Mouse (Mus musculus): ENCODE measurements around the gene Spop.

Gene Spop

DNA sequence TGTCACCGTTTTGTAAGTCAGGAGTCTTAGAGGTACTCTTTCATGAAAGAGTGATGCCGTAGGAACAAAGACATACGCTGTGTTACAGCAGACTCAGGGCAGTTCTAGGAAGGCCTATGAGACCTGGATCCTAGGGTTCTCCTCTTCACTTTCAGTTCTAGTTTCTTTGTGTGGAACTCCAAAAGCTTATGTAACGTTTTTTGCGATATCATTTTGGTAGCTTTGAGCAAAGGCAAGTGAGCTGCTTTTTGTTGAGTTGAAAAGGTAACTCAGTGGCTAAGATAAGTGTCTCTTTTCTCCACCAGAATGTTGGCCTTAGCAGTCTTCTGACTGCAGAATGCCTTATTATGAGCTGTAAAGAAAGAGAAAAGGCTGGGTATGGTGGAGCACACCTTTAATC is 3.5 kb downstream of the Spop start:
- DNase-seq (ENCODE audit: low read depth, low spot score) = no peak

DNA sequence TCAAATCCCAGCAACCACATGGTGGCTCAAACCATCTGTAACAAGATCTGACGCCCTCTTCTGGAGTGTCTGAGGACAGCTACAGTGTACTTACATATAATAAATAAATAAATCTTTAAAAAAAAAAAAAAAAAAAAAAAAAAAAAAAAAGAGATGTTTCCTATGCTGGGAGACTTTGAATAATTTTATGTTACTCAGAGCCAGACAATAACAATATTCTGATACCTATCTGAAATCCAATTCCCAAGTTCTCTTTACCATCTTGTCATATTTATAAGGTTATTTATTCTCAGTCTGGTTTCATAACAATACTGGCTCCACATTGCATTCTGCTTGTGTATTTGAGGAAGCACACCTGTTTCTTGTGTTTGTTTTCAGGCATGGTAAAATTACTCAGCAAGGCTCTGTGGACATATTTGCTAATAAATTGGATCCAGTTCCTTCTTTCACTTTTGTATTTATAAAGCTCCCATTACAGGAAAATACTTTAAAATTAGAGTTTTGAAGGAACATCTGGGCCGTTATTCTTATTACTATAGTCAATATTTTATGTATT is 7.1 kb downstream of the Spop start:
- no peak for DNase-seq (ENCODE audit: low read depth, low spot score)

DNA sequence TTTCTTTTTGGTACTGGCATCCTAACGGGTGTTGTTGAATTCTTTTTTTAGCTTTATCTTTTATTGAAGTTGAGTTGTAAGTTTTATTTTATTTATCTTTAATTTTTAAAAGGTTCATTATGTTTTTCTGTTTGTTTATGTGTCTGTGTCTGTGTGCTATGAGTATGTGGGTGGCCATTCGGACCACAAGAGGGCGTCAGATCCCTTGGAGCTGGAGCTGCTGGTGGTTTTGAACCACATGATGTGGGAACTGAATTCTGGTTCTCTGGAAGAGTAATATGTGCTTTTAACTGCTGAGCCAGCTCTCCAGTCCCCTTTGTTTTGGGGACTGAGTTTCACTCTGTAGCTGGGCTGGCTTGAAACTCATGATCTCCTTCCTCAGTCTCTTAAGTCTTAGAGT is 9.6 kb downstream of the Spop start:
- peak; percentile 72 for DNase-seq (ENCODE audit: low read depth, low spot score)

DNA sequence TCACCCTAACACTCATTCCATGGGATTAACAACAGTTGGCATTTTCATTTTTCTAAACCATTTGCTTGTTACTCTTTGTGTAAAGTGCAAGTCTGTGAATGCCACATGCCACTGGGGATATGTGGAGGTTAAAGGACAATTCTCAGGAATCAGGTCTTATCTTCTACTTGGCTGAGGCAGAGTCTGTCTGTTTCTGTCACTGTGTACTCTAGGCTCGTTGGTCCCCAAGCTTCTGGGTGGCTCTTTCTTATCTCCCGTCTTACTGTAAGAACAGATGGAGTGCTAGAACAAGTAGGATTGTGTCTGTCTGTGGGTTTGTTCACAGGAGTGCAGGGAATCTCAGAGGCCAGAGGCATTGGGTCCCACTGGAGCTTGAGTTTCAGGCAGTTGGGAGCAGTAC is 17.5 kb downstream of the Spop start:
- DNase-seq (ENCODE audit: low read depth, low spot score) = no peak

DNA sequence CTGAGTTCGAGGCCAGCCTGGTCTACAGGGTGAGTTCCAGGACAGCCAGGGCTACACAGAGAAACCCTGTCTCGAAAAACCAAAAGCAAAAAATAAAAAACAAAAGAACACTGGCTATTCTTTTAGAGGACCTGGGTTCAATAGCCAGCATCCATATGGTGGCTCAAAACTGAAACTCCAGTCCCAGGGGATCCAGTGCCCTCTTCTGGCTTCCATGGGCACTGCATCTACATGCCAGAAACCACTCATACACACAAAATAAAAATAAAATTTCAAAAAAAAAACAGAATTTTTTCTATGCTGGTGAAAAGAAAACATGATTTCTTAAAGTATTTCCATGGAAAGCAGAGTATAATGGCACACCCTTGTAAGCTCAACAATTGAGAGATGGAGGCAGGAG is 18.3 kb downstream of the Spop start:
- peak; percentile 23 for DNase-seq (ENCODE audit: low read depth, low spot score)

DNA sequence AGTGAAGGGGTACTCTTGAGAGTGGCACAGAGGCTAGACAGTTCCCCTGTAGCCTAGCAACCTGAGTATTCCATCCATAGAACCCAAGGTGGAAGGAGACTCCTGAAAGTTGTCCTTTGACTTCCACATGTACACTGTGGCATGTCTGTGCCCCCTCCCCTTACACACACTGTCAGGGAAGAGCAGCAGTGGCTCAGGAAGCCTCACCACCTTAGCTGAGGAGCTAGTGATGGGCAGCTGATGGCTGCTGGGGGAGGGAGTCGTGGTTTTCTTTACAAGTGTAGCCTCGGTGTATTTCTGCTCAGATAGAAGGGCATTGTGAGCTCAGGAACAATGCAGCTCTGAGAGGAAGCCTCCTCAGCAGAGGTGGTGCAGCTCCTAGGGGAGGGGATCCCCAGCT is 31.5 kb downstream of the Spop start:
- no peak for DNase-seq (ENCODE audit: low read depth, low spot score)

DNA sequence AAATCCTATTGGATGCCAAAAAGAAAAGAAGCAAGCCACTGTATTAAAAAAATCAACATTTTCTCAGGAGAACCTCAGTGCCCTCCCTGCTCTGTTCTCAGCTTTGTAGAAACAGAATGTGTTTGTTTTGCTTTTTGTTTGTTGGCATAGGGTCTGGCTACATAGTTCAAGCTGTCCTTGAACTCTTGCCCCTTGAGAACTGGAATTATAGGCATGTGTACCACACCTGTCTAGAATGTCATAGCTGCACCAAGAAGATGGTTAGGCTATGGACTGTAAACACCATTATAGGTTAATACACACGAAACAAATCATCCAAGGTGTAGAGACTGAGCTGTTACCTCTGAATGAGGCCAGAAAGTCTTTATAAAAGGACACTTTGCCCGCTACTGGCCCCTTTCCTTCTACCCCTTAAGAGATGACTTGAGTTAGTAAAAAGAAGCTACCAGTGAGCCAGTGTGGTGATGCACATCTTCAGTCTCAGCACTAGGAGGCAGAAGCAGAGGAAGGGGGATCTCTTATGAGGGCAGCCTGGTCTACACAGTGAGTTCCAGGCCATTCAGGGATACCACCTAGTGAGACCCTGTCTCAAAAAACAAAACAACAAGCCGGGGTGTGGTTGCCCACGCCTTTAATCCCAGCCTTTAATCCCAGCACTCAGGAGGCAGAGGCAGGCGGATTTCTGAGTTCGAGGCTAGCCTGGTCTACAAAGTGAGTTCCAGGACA is 32.9 kb downstream of the Spop start:
- peak; percentile 52 for DNase-seq (ENCODE audit: low read depth, low spot score)

DNA sequence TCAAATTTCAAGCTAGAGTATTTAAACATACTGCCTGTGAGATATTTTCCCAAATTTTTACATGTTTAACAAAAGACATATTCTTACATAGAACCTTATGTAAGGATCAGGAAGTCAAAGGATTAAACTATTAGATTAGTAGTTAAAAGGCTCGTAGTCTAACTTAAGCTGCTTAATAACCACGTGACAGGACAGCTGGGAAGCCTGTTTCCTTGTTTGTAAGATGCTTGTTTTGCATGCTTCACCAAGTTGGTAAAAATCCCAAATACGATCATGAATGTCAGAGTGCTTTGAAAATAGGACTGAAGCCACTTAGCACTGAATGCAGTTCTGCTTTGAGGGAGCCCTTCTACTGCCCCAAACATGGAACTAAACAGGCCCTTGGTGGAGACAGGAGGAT is 34.5 kb downstream of the Spop start:
- DNase-seq (ENCODE audit: low read depth, low spot score) = no peak

DNA sequence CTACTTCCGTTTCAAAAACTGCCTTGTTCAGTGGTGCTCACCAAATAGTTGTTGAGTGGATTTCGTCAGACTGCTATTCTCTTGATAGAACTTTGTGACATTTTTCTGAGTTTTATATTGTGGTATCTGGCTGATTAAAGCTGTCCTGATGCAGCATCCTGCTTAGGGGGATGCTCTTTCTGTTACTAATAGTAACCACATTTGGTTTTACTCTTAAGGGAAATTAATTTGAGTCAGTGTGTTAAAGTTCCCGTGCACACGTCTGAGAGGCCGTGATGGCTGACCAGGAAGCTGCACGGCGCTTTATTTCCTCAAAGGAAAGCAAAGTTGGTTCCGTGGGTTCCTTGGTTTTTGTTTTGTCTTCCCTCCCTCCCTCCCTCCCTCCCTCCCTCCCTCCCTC is 41.5 kb downstream of the Spop start:
- no peak for DNase-seq (ENCODE audit: low read depth, low spot score)

DNA sequence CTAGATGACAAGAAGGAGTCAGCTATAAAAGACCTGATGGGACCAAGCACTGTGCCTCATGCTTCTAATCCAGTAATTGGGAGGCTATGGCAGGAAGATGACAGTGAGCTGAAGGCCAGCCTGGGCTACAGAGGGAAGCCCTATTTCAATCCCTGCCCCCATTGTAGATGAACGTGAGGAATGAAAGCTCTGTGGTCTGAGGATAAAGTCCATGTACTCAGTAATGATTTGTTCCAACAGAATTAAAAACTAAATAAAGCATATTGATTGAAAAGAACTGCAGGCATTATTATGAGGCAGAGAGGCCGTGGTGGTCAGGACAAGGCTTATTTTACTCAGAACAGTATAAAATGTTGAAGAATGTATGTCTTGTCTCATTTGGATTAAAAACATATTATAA is 47.0 kb downstream of the Spop start:
- DNase-seq (ENCODE audit: low read depth, low spot score) = no peak

DNA sequence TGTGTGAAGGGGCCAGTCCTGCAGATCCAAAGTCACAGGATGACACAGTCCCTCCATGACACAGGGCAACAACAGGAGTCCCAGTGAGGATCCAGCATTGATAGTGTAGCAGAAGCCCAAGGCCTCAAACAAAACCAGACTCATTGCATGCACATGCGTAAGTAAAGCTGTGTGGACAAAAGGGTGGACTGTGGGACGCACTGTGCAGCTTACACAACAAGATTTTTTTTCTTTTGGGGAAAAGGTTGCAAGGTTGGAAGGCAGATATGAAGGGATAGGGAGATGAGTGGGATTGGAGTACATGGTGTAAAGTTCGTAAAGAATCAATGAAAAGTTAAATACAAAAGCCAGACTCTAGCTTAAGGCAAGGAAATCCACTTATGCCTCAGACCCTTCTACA is 48.3 kb downstream of the Spop start:
- no peak for DNase-seq (ENCODE audit: low read depth, low spot score)

DNA sequence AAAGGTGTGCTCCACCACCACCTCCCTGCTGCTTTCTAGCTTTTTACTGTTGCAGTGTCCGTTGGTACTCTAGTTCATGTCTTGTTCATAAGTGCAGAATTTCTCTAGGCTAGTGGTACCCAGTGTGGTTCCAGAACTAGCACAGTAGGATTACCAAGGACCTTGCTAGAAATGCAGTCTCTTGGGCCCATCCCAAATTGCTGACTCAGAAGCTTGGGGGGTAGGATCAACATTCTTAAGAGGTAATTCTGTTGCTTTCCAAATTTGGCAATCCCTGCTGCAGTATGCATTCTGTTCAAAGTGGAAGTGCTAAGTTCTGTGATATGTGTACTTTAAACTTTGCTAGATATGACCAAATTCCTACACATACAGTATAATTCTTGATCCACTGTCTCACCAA is 53.9 kb downstream of the Spop start:
- DNase-seq (ENCODE audit: low read depth, low spot score) = no peak

DNA sequence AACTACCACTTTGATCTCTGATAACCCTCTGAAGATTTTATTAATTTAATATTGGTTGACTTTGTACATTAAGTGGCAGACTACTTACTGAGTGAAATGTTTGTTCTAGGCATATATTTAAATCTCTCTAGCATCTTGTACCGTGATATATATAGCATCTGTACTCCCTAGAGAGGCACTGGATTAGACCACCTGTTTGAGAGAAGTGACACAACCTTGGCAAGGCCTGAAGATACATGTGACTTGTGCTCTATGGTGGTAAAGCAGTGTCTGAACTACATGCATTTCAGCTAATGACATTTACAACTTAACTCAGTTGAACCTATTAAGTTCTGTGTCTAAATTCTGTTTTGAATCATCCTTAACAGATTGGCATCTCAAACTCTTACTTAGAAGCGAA is 59.1 kb downstream of the Spop start:
- no peak for DNase-seq (ENCODE audit: low read depth, low spot score)

DNA sequence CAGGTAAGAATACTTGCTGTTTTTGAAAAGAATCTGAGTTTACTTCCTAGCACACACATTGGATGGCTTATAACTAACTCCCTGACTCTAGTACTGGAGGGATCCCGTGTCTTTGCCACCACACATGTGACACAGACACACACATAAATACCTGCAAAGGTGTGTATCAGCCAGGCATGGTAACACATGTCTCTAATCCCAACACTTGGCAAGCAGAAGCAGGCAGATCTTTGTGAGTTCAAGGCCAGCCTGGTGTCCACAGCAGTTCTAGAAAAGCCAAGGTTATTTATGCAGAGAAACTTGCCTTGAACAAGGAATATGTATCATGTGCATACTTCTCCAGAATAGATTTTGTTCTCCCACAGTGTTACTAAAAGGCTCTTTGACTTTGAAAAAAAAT is 59.6 kb downstream of the Spop start:
- DNase-seq (ENCODE audit: low read depth, low spot score) = no peak

DNA sequence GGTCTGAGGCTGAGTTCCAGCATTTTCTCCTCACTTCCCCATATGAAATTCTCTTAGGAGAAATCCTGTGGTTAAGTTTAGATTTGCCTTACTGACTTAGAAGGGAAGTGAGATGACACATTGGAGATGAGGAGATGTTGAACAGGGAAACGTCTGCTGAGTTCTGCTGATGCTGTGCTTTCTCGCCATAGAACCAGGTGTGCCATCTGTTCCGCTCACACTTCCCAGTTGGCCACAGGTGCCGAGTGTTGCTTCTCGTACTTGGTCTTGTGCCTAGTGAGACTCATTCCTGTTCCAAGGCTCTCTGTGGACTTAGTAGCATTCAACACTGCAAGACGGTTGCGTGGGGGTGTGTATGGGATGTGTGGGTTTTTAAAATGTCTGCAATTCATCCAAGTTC is 62.4 kb downstream of the Spop start:
- no peak for DNase-seq (ENCODE audit: low read depth, low spot score)

DNA sequence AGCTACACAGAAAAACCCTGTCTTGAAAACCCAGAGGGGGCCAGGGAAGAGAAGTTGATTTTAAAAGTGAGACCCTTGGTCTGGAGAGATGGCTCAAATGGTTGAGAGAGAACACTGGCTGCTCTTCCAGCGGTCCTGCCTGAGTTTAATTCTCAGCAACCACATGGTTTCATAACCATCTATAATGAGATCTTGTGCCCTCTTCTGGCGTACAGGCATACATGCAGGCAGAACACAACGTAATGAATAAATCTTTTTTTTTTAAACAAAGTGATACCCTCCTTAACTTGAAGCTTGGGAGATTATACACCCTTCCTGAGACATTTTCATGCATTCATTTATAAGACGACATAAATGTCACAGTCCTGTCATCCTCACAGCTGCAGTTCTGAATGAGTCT is 65.6 kb downstream of the Spop start:
- peak; percentile 34 for DNase-seq (ENCODE audit: low read depth, low spot score)

DNA sequence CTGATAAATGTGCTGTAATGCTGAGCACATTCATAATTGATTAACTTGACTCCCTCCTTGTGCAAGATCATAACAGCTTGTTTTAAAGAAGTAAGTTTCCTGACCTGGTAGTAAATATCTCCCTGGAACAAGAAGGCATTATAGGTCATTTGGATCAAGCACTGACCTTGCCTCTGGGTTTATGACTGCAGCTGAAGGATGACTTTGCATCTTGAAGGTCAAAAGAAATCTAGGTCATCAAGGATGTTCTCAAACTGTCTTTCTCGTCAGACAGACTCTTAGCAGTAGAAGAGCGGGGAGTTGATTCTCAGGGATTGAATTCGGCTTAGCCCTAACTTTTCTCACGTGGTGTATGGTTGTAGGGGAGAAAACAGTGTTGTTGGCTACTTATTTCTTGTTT is 66.8 kb downstream of the Spop start:
- DNase-seq (ENCODE audit: low read depth, low spot score) = no peak

DNA sequence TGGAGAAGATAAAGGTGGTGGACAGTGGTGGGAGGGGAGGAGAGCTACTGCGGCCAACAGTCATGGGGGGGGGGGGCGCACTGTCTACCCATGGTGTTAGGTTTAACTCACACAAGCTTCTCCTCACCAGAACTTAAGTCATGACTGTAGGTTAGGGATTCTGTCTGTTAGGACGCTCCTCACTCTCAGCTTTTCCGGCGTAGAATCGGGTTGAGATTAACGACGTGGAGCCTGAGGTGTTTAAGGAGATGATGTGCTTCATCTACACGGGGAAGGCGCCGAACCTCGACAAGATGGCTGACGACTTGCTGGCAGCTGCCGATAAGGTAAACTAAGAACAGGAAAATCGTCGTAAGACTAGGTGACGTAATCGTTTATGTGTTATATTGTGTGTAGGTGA is 71.8 kb downstream of the Spop start:
- DNase-seq (ENCODE audit: low read depth, low spot score) = no peak

DNA sequence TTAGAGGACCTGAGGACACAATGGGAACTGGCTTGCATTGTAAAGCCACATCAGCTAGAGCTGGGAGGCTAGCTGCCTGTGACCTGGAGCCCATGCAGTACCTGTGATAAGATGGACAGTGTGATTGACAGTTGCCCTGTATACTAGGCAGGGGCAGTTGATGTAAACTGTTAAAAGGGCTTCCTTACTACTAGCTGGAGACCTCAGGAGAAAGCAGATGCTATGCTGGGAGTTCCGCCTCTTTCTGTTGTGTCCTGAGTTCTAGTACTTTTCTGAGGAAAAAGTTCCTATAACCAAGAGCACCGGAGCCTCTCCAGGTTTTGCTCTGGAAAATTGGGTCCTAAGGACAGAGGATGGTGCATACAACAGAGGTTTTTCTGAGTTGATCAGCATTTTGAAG is 73.4 kb downstream of the Spop start:
- DNase-seq (ENCODE audit: low read depth, low spot score) = no peak

DNA sequence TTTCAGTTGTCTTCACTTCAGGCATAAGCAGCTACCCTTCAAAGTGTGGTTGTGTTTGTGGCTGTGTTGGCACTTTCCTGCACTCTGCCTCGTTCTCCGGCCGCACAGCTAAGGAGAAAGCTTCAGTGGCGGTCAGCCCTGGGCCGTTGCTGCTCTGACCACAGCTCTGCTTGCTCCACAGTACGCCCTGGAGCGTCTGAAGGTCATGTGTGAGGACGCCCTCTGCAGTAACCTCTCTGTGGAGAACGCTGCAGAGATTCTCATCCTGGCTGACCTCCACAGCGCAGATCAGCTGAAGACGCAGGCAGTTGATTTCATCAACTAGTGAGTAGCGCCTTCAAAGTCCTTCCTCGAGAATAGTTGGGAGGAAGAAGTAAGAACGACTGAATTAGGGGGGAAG is 76.2 kb downstream of the Spop start:
- DNase-seq (ENCODE audit: low read depth, low spot score) = no peak

DNA sequence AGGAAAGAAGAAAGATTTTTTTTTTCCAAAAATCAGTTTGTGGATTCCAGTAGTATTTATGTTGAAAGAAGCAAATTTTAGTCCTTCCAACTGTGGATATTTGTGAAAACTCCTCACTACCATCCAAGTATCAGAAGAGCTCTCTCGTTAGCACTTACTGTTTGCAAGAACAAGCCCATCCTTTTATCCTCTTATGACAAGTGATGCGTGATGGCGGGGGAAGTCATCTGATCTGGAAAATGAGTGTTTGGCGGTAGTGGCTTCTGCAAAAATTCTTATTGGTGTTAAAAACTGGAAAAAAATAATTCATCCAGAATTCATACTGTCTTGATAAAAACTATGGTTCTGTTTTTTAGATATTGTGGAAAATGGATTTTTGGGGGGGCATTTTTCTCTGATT is 78.4 kb downstream of the Spop start:
- DNase-seq (ENCODE audit: low read depth, low spot score) = no peak

DNA sequence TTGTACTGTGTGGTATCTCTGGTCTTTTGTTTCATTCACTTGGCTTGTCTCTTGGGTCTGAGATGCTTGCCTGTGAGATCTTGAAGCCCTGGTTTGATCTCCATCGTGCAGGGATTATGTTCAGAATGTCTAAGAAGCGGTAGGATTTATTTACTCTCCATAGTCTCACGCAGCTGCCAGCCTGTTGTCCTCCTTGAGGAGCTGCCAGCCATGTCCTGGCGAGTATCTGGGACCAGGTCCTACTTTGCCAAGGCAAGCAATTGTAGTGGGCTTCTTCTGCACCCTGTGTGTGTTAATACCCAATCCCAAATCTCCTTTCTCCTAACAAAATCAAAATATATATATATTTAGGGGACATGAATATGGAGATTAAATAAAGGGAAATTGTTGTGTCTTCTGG is 79.1 kb downstream of the Spop start:
- DNase-seq (ENCODE audit: low read depth, low spot score) = no peak

DNA sequence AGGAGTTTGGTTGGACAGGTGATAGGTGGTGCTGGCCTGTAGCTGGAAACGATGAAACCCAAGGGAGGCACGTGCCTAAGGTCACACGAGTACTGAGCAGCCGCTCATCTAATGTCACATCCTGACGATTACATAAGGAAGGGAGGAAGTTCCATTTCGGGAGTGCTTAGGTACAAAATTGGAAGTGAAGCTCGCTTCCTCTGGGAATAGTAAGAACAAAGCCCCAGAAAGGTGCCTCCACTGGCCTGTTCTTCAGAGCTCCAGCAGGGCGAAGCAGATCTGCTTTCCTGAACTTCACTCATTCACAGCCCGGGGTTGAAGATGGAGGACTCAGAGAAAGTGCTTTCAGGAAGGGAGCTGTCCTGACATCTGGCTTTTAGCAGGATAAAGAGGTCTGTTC is 80.1 kb downstream of the Spop start:
- no peak for DNase-seq (ENCODE audit: low read depth, low spot score)

DNA sequence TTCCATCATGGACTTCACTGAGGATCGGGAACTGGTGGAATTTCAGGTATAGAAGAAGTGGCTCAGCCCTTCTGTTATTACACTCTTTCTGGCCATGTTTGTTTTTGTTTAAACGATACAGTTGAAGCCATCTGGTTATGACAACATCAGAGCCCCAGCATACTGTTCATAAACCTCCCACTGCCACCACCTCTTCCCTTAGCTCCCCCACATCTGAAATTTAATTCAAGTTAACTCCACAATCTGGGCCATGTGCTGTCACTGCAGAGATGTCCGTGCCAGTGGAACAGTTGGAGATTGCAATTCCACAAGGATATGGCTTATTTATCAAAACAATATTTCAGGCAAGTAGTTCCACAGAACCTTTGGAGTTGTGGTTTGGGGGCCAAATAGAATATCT is 80.5 kb downstream of the Spop start:
- no peak for DNase-seq (ENCODE audit: low read depth, low spot score)
